Mouse (Mus musculus): Measurements from ENCODE around the gene Pomgnt2. TPM values are rescaled to one million over a fixed set of nuclear protein-coding genes. Genes with fewer than 3 reads are reported as not detected.

Gene Pomgnt2
- total and polyA plus RNA-seq, 3 experiments: not detected

DNA sequence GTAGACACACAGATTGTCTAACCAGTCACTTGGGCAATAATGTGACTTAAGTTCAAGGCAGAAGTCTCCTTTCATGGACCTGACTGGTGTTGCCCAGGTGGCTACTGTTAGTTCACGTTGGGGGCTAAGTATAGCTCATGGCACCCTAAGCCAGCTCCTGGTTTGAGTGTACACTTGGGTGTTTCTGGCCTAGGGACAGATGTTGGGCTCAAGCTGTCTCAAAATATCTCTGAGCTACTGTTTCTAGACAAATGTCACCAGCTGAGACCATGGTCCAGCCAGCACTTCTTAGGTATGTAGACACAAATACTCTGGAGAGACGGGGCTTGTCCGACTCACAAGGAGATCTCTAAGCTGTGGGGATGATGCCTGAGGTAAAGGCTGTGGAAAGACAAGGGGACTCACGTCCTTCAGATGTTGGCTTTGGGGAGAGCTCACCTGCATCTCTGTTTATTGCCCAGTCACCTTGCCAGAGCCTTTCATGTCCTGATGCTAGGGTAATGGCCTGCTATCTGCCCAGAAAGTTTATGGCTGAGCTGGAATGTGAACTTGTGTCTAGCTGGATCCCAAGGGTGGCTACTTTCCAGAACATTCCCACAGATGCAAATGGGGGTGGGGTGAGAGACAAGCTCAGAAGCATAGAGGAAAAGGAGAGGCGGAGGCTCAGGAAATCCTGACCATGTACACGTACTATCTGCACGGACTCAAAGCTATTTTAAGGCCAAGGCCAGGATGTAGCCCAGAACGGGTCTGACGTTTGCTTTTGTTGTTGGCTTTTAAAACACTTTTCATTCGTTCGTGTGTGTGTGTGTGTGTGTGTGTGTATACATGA, 31.2 kb upstream of the Pomgnt2 start:
- Histone ChIP-seq H3K9me3 (replicated peaks; ENCODE audit: insufficient read depth, low read length) (no peaks in the 10 kb centered on the region), H3K27me3 (ENCODE audit: control insufficient read depth in 1 of 2, insufficient read depth in 2 of 2, low read length in 2 of 2) (no peaks in the 10 kb centered on the region), H3K4me3 (ENCODE audit: control insufficient read depth in 1 of 2, insufficient read depth in 1 of 2, low read depth in 2 of 2, low read length in 2 of 2) (no peak overlapping the region), H3K27ac (ENCODE audit: control insufficient read depth, low read depth, low read length) (no peak overlapping the region), H3K9ac (ENCODE audit: control insufficient read depth, low read depth, low read length, poor library complexity, severe bottlenecking) (no peak overlapping the region), H3K4me1 (ENCODE audit: control insufficient read depth in 1 of 2, insufficient read depth in 2 of 2, low read length in 2 of 2) (no peaks in the 10 kb centered on the region), H3K79me2 (ENCODE audit: control insufficient read depth, insufficient read depth, low read length, poor library complexity) (no peaks in the 10 kb centered on the region), H3K36me3 (ENCODE audit: control insufficient read depth in 1 of 2, insufficient read depth in 2 of 2, low read length in 2 of 2) (no peaks in the 10 kb centered on the region)
- no peak for TF ChIP-seq MYC (IDR thresholded peaks at IDR 0.05; ENCODE audit: low read depth, low read length)
- TF ChIP-seq TCF12 (IDR thresholded peaks at IDR 0.05; ENCODE audit: low read depth, low read length): no peak
- no peak for DNase-seq (ENCODE audit: low read depth, low spot score)

DNA sequence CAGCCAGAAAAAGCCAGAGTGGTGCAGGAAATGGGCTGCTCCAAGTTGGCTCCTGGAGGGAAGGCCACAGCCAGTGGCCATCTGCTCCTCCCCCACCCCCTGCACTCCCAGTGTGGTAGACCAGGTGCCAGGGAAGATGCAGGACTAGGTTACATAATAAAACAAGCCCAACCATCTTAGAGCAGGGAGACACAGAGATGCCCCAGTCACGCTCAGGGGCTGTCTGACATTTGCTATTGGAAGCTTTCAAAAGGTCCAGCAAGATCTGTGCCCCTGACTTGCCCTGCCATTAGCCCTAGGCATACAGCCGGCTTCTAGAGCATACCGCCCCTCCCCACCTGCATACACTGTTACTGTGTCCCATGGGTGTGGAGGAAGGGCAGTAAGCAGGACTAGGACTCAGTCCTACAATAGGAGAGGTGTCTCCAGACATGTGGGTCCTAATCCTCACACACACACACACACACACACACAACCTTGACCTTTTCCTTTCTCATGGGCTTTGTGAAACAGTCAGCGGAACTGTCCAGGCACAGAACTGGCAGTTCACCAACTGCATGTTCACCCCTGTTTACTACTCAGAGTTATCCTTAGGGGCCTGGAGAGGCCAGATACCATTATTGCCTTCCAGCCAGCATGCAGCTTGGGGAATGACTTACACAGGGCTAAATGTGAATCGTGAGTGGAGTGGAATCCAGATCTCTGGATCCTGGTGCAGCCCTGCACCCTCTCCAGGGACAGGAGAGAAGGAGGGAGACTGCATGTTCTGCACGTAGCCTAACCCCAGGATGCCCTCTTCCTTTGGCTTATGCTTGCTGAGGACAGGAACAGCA, 30.4 kb upstream of the Pomgnt2 start:
- H3K79me2 ChIP-seq (ENCODE audit: control insufficient read depth, insufficient read depth, low read length, poor library complexity): no peaks in the 10 kb centered on the region
- no peaks in the 10 kb centered on the region for H3K9me3 ChIP-seq (replicated peaks; ENCODE audit: insufficient read depth, low read length)
- no peak overlapping the region for H3K27ac ChIP-seq (ENCODE audit: control insufficient read depth, low read depth, low read length)
- H3K36me3 ChIP-seq (ENCODE audit: control insufficient read depth in 1 of 2, insufficient read depth in 2 of 2, low read length in 2 of 2): no peaks in the 10 kb centered on the region
- no peak for TF ChIP-seq POLR2A (IDR thresholded peaks at IDR 0.05; ENCODE audit: control insufficient read depth in 1 of 2, insufficient read depth in 1 of 2, low read depth in 1 of 2, low read length in 2 of 2, poor library complexity in 1 of 2)
- no peak for TF ChIP-seq HCFC1 (IDR thresholded peaks at IDR 0.05; ENCODE audit: low read depth, low read length)
- no peak for TF ChIP-seq TCF12 (IDR thresholded peaks at IDR 0.05; ENCODE audit: low read depth, low read length)
- TF ChIP-seq NELFE (IDR thresholded peaks at IDR 0.05; ENCODE audit: low read depth, low read length): no peak
- no peak for TF ChIP-seq KAT2A (conservative IDR thresholded peaks at IDR 0.05; ENCODE audit: low read depth, low read length)
- TF ChIP-seq POLR2AphosphoS5 (IDR thresholded peaks at IDR 0.05; ENCODE audit: borderline replicate concordance, low read depth, low read length): no peak
- no peak for TF ChIP-seq ZMIZ1 (IDR thresholded peaks at IDR 0.05; ENCODE audit: low read depth, low read length)
- no peak for TF ChIP-seq EP300 (IDR thresholded peaks at IDR 0.05; ENCODE audit: low read depth in 1 of 2, low read length in 2 of 2)
- TF ChIP-seq POLR2AphosphoS2 (IDR thresholded peaks at IDR 0.05; ENCODE audit: low read length): no peak
- H3K4me3 ChIP-seq (ENCODE audit: control insufficient read depth in 1 of 2, insufficient read depth in 1 of 2, low read depth in 2 of 2, low read length in 2 of 2): no peak overlapping the region
- H3K9ac ChIP-seq (ENCODE audit: control insufficient read depth, low read depth, low read length, poor library complexity, severe bottlenecking): no peak overlapping the region
- H3K4me1 ChIP-seq (ENCODE audit: control insufficient read depth in 1 of 2, insufficient read depth in 2 of 2, low read length in 2 of 2): no peaks in the 10 kb centered on the region
- no peak for DNase-seq (ENCODE audit: low read depth, low spot score)
- H3K27me3 ChIP-seq (ENCODE audit: control insufficient read depth in 1 of 2, insufficient read depth in 2 of 2, low read length in 2 of 2): no peaks in the 10 kb centered on the region

DNA sequence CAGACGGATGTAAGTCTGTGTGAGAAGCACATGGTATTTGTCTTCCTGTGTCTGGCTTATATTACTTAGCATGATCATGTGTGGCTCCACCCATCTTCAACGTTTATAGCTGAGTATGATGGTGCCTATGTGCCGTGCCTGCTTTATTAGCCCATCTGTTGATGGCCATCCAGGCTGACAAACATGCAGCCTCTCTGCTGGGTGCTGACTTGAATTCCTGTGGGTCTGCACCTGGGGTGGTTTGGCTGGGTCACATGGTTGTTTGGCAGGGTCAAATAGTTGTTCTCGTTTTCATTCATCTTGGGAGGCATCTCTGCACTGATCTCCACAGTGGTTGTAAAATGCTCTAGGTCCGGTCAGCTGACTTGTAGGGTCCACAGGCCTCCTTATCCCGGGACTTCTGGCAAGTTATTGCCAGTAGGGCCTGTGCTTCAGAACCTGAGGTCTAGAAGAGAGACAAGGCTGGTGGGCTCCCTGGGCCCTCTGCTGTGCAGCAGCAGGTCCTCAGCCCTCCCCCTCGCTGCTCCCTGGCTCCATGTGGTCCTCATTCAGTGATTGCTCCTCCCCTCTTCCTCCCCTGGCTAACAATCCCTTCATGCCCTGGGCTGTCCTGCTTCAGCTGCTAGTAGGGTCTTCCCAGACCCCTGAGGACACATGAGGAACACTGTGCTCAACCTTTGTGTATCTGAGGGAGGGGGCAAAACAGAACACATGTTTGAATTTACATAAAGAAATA, 29.1 kb upstream of the Pomgnt2 start:
- no peaks in the 10 kb centered on the region for H3K79me2 ChIP-seq (ENCODE audit: control insufficient read depth, insufficient read depth, low read length, poor library complexity)
- no peaks in the 10 kb centered on the region for H3K9me3 ChIP-seq (replicated peaks; ENCODE audit: insufficient read depth, low read length)
- no peak overlapping the region for H3K9ac ChIP-seq (ENCODE audit: control insufficient read depth, low read depth, low read length, poor library complexity, severe bottlenecking)
- no peak overlapping the region for H3K27ac ChIP-seq (ENCODE audit: control insufficient read depth, low read depth, low read length)
- no peaks in the 10 kb centered on the region for H3K36me3 ChIP-seq (ENCODE audit: control insufficient read depth in 1 of 2, insufficient read depth in 2 of 2, low read length in 2 of 2)
- no peak for DNase-seq (ENCODE audit: low read depth, low spot score)
- H3K27me3 ChIP-seq (ENCODE audit: control insufficient read depth in 1 of 2, insufficient read depth in 2 of 2, low read length in 2 of 2): no peaks in the 10 kb centered on the region
- TF ChIP-seq POLR2A (IDR thresholded peaks at IDR 0.05; ENCODE audit: control insufficient read depth in 1 of 2, insufficient read depth in 1 of 2, low read depth in 1 of 2, low read length in 2 of 2, poor library complexity in 1 of 2): no peak
- no peak for TF ChIP-seq POLR2AphosphoS5 (IDR thresholded peaks at IDR 0.05; ENCODE audit: borderline replicate concordance, low read depth, low read length)
- TF ChIP-seq TCF12 (IDR thresholded peaks at IDR 0.05; ENCODE audit: low read depth, low read length): no peak
- no peak for TF ChIP-seq ZMIZ1 (IDR thresholded peaks at IDR 0.05; ENCODE audit: low read depth, low read length)
- H3K4me1 ChIP-seq (ENCODE audit: control insufficient read depth in 1 of 2, insufficient read depth in 2 of 2, low read length in 2 of 2): no peaks in the 10 kb centered on the region
- H3K4me3 ChIP-seq (ENCODE audit: control insufficient read depth in 1 of 2, insufficient read depth in 1 of 2, low read depth in 2 of 2, low read length in 2 of 2): no peak overlapping the region

All from MEL (cell line).